Mouse (Mus musculus): ENCODE data around the gene Nxpe5. TPM values are rescaled to one million over a fixed set of nuclear protein-coding genes. Genes with fewer than 3 reads are reported as not detected.

Gene Nxpe5
- total RNA-seq, 1 experiment from 2014 or later, result 3.3 TPM

- no peak for ATAC-seq (replicated peaks; ENCODE audit: low read depth, poor library complexity, severe bottlenecking)
Observed at GRCm38 (mm10) chr5:138272409-138272923, 46.8 kb downstream of the Nxpe5 start, which contains the start of gene Gal3st4. TSS of gene Gal3st4 (minus strand) at chr5:138272840.

GRCm38 (mm10) chr5:138274186-138274585, 48.5 kb downstream of the Nxpe5 start:
- ATAC-seq (replicated peaks; ENCODE audit: low read depth, poor library complexity, severe bottlenecking), result no peak

GRCm38 (mm10) chr5:138275216-138276050, 49.7 kb downstream of the Nxpe5 start:
- ATAC-seq (replicated peaks; ENCODE audit: low read depth, poor library complexity, severe bottlenecking), result no peak

- no peak for ATAC-seq (replicated peaks; ENCODE audit: low read depth, poor library complexity, severe bottlenecking)
Observed at GRCm38 (mm10) chr5:138277994-138278393, 52.3 kb downstream of the Nxpe5 start.

- peak; percentile 95 for ATAC-seq (replicated peaks; ENCODE audit: low read depth, poor library complexity, severe bottlenecking)
Observed at GRCm38 (mm10) chr5:138279585-138280424, 54.1 kb downstream of the Nxpe5 start, which contains the start of the genes Gm43720, Gpc2 and Stag3. TSS of gene Gm43720 (minus strand) at chr5:138279958. TSS of gene Gpc2 (minus strand) at chr5:138280005. TSS of gene Stag3 (plus strand) at chr5:138280240.

- no peak for ATAC-seq (replicated peaks; ENCODE audit: low read depth, poor library complexity, severe bottlenecking)
Observed at GRCm38 (mm10) chr5:138280425-138280768, 54.7 kb downstream of the Nxpe5 start.

- ATAC-seq (replicated peaks; ENCODE audit: low read depth, poor library complexity, severe bottlenecking), result no peak
Observed at GRCm38 (mm10) chr5:138280829-138281228, 55.1 kb downstream of the Nxpe5 start.

- ATAC-seq (replicated peaks; ENCODE audit: low read depth, poor library complexity, severe bottlenecking), result no peak
Observed at GRCm38 (mm10) chr5:138281798-138282197, 56.1 kb downstream of the Nxpe5 start.

GRCm38 (mm10) chr5:138283540-138283939, 57.8 kb downstream of the Nxpe5 start:
- ATAC-seq (replicated peaks; ENCODE audit: low read depth, poor library complexity, severe bottlenecking), result 0 out of 2 replicates have a peak, but pooled peaks have one; percentile 21

GRCm38 (mm10) chr5:138287861-138288260, 62.2 kb downstream of the Nxpe5 start:
- no peak for ATAC-seq (replicated peaks; ENCODE audit: low read depth, poor library complexity, severe bottlenecking)

GRCm38 (mm10) chr5:138291638-138292037, 65.9 kb downstream of the Nxpe5 start:
- ATAC-seq (replicated peaks; ENCODE audit: low read depth, poor library complexity, severe bottlenecking), result no peak

GRCm38 (mm10) chr5:138294158-138294557, 68.5 kb downstream of the Nxpe5 start:
- 0 out of 2 replicates have a peak, but pooled peaks have one; percentile 36 for ATAC-seq (replicated peaks; ENCODE audit: low read depth, poor library complexity, severe bottlenecking)

- no peak for ATAC-seq (replicated peaks; ENCODE audit: low read depth, poor library complexity, severe bottlenecking)
Observed at GRCm38 (mm10) chr5:138299613-138300012, 73.9 kb downstream of the Nxpe5 start.

Other genes starting within 250 kb of the Nxpe5 start
- gene Azgp1, start 244.4 kb upstream of the Nxpe5 start, total RNA-seq (2017), result not detected in 2 replicates
- gene Smok3a, start 204.6 kb upstream of the Nxpe5 start, total RNA-seq (2017), result not detected in 2 replicates
- not detected in 2 replicates for gene Smok3b, start 204.5 kb upstream of the Nxpe5 start, total RNA-seq (2017)
- not detected in 2 replicates for gene Smok3c, start 172.7 kb upstream of the Nxpe5 start, total RNA-seq (2017)
- gene Zkscan1, start 140.8 kb upstream of the Nxpe5 start, total RNA-seq (2017), result 29.1 and 44.2 TPM in 2 replicates
- gene Zscan21, start 109.0 kb upstream of the Nxpe5 start, total RNA-seq (2017), result 16.6 and 20.7 TPM in 2 replicates
- gene Zfp113, start 70.2 kb upstream of the Nxpe5 start, total RNA-seq (2017), result 8.9 and 10.2 TPM in 2 replicates
- 30.2 and 54.0 TPM in 2 replicates for gene Cops6, start 64.8 kb upstream of the Nxpe5 start, total RNA-seq (2017)
- gene Ap4m1, start 53.9 kb upstream of the Nxpe5 start, total RNA-seq (2017), result 23.0 and 33.7 TPM in 2 replicates
- 456 and 545 TPM in 2 replicates for gene Mcm7, start 53.5 kb upstream of the Nxpe5 start, total RNA-seq (2017)
- gene Taf6, start 38.4 kb upstream of the Nxpe5 start, total RNA-seq (2017), result 28.2 and 30.8 TPM in 2 replicates
- gene Cnpy4, start 38.4 kb upstream of the Nxpe5 start, total RNA-seq (2017), result 37.3 and 41.4 TPM in 2 replicates
- 2.2 and 7.7 TPM in 2 replicates for gene Mblac1, start 31.6 kb upstream of the Nxpe5 start, total RNA-seq (2017)
- 31.0 and 43.3 TPM in 2 replicates for gene Lamtor4, start 29.6 kb downstream of the Nxpe5 start, total RNA-seq (2017)
- gene BC037034, start 38.1 kb downstream of the Nxpe5 start, total RNA-seq (2017), result 28.9 and 34.1 TPM in 2 replicates
- 0.34 TPM in 1 of 2 replicates, not detected in the other for gene Gal3st4, start 46.9 kb downstream of the Nxpe5 start, total RNA-seq (2017)
- not detected in 2 replicates for gene Gm43720, start 54.1 kb downstream of the Nxpe5 start, total RNA-seq (2017)
- gene Gpc2, start 54.1 kb downstream of the Nxpe5 start, total RNA-seq (2017), result 5.3 and 7.1 TPM in 2 replicates
- gene Stag3, start 54.3 kb downstream of the Nxpe5 start, total RNA-seq (2017), result 2.9 and 8.7 TPM in 2 replicates
- not detected in 2 replicates for gene Pvrig, start 116.1 kb downstream of the Nxpe5 start, total RNA-seq (2017)
- 10.9 and 19.9 TPM in 2 replicates for gene Zfp157, start 215.6 kb downstream of the Nxpe5 start, total RNA-seq (2017)

Data from common myeloid progenitor, adult 5-6 weeks (primary cell).